Mouse (Mus musculus) lung, postnatal 0 days (tissue): Measurements from ENCODE around the gene Gtpbp1.

Experiments used
- CTCF ChIP-seq: IDR thresholded peaks from 2 replicates; pipeline ENCODE4 v1.5.1; 2016; ENCODE audit warnings: antibody characterized with exemption, mild to moderate bottlenecking
- EP300 ChIP-seq: IDR thresholded peaks from 2 replicates; pipeline ENCODE4 v1.6.1; 2016; ENCODE audit warnings: antibody characterized with exemption, mild to moderate bottlenecking, control low read depth

DNA sequence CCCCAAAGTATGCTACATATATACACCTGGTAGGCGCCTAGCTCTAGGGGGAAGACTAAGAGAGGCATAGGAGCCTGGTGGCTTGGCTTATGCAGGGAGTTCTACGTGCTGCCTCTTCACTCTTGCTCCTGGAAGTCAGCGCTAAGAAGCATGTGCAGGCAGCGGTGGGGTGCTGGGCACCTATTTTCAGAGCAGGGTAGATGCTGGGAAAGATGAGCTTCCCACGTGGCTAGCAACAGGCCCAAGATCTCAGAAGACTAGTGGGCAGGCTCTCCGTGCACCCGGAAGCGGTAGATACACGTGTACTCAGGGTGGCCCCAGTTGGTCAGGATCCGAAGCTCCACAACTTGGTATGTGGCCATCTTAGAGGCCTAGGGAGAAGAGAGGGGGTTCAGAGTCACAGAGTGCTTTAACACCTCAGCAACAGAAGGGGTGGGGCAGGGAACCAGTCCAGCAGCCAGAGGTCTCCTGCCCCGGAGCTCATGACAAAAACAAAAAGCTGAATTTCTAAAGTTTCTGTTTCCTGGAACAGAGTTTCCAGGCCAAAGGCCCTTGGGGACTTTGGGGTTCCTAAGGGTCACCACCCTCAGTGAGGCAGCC lies 34.6 kb downstream of the Gtpbp1 start:
- TF ChIP-seq CTCF, result no peak
- no peak for TF ChIP-seq EP300
